Mouse (Mus musculus) kidney, postnatal 36 days (tissue): ENCODE results near the gene Fam229b.

Source experiments
- DNase-seq, 2 experiments: peaks; one replicate each; pipeline ENCODE4 v3.0.0; 2021 to 2022; ENCODE audit warnings: mixed read lengths in 2 of 2

Fam229b gene

DNA sequence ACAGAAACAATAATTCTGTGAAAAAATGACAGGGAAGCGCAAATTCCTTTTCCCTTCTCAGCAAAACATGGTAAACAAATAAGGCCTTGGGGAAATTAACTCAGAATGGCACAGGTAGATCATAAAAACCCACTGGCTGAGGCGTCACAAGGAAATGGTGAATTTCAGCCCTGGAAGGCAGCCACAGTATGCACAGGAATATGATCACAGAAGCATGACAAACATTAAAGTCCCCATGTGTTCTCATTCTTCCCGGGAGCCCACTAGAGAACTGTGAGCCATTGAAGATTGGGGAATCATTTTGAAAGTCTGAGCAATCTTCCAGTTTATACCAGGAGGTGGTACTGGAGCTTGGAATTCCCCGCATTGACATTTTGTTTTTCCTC is 24.2 kb downstream of the Fam229b start:
- no peak for DNase-seq

DNA sequence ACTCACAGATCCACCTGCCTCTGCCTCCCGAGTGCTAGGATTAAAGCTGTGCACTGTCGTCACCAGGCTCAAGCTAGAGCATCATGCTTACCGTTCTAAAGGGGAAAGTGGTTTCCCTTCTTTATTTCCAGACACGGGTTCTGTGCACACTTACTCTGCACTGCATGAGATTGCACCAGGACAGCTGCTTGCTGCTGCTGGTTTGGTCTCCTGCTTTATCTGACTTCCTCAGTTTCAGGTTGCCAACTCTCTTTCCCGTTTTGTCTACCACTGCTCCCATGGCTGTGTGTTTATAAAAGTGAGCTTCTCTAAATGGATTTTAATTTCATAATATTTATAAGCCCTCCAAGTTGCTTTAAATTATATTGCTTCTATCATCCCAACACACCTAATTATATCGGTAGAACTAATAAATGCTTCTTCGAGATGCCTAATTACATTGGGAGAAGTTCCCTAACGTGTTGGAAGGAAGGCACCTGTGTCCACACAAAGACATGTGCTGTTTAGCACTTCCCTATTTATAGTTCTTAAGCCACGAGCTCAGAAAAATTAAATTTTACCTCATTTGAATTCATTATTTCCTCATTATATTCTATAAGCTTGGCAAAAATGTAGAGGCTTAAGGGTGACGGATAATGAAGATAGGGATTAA is 24.8 kb downstream of the Fam229b start:
- no peak for DNase-seq

- DNase-seq = no peak
These were observed 26.8 kb downstream of the Fam229b start for GRCm38 (mm10) chr10:39106935-39107334.

GRCm38 (mm10) chr10:39106413-39106812 is 27.3 kb downstream of the Fam229b start:
- no peak for DNase-seq

DNA sequence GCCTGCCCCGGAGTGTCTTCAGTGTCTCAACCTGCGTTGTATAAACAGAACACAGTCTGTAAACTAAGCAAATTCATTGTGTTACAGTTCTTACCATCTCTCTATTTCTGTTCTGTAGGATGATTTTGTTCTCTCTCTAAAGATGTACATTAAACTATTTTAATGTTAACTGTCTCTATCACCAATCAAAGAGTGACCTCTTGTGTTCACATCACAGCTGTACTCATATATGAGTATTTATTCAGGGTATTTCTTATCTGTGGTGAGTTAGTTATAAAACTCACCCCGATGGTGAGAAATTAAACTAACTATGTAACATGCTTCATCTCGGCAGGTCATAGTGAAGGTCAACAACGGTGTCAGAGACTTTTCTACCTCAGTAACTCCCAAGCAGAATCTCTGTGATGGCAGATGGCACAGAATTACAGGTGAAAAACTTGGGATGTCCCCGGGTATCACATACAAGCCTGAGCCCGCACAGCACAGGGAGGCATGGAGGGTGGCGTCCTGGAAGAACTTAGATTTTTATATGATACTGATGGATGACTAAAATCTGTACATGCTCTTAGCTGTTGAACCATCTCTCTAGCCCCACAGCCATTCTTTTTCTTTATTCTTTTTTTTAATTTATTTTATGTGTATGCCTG is 28.8 kb downstream of the Fam229b start:
- no peak for DNase-seq

DNA sequence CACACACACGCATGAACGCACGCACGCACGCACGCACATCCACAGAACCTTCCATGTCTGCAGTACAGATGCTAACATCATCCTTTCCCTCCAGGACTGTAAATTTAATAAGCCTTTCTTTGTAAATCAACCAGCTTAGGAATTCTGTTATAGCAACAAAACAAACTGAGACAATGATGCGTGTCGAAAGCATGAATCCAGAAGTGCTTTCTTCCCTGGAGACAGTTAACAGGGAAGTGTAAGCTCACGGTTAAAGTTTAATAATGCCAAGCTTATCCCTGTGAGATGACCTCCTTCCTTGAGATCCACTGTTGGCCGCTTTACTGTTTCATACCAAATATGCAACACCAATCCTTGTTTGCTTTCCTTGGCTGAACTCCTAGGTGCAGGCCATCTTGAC is 35.0 kb downstream of the Fam229b start:
- DNase-seq = no peak

DNA sequence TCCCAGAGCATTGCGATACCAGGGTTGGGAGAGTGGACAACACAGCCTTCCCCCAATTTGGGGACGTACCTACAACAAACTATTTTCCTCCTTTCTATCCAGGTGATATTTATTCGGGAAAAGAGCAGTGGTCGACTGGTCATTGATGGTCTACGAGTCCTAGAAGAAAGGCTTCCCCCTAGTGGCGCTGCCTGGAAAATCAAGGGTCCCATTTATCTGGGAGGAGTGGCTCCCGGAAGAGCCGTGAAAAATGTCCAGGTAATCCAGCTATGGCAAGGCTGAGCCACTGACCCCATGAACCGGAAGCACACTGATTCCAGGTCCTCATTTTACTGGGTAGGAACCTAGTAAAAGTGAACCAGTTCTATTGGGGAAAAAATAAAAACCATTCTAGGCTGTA is 36.7 kb downstream of the Fam229b start:
- DNase-seq = peak; percentile 6 to 64

GRCm38 (mm10) chr10:39072048-39072447 is 61.7 kb downstream of the Fam229b start:
- DNase-seq = no peak
